18 mouse cellular contexts compared by ENCODE assay signal in genomic region chr7:45805941-45806340, GRCm38 (mm10). TPM values are rescaled to one million over a fixed set of nuclear protein-coding genes. Genes with fewer than 3 reads are reported as not detected.
A peak's percentile ranks its signal among the peaks of the same experiment; 100 is the strongest.
DNase-seq lines count a peak whose midpoint lies in the region; ATAC-seq and TF ChIP-seq lines count a peak whose summit lies in the region.
"Had no signal": no experiment of that assay in that cellular context is flagged by ENCODE, and none has a peak within 500 bp of the region (broad histone marks: within the 10 kb centered on the region; RNA-seq: fewer than 3 reads in every experiment).

No protein-coding gene starts in this region.

- no peak for DNase-seq in cerebellum, adult 2 months
- peak; percentile 88 for DNase-seq in midbrain, embryonic 11.5 days (ENCODE audit: low spot score, missing footprints)
- no peak for DNase-seq in midbrain, embryonic 10.5 days (ENCODE audit: low spot score)
- DNase-seq in midbrain, postnatal 0 days (ENCODE audit: low spot score): no peak
- no peak for DNase-seq in gastrocnemius, adult 18-20 months (ENCODE audit: low spot score)
- no peak for DNase-seq in layer of hippocampus, postnatal 14 days (ENCODE audit: low spot score in 2 of 2)
- DNase-seq: cerebellum, adult 11 months; heart, postnatal 4 days; kidney, adult 11 months; lung, postnatal 10 days had no signal

- peaks cover 36% of the 10 kb centered on the region for H3K36me3 ChIP-seq in midbrain, embryonic 11.5 days (ENCODE audit: control insufficient read depth, insufficient read depth, low read length)
- peaks cover 74% of the 10 kb centered on the region for H3K36me3 ChIP-seq in midbrain, embryonic 10.5 days
- peaks cover 73% of the 10 kb centered on the region for H3K36me3 ChIP-seq in hindbrain, embryonic 15.5 days
- peaks cover 78% of the 10 kb centered on the region for H3K36me3 ChIP-seq in midbrain, postnatal 0 days (ENCODE audit: insufficient read depth, low read length)

- no peaks in the 10 kb centered on the region for H3K9me3 ChIP-seq in midbrain, embryonic 11.5 days (ENCODE audit: control insufficient read depth, low read length)
- no peaks in the 10 kb centered on the region for H3K9me3 ChIP-seq in midbrain, embryonic 10.5 days (replicated peaks)
- H3K9me3 ChIP-seq in hindbrain, embryonic 15.5 days: no peaks in the 10 kb centered on the region
- H3K9me3 ChIP-seq in midbrain, postnatal 0 days (ENCODE audit: low read length): no peaks in the 10 kb centered on the region
- H3K9me3 ChIP-seq: G1E; limb, embryonic 12.5 days had no signal

- H3K4me3 ChIP-seq in cerebellum, adult 2 months (replicated peaks; ENCODE audit: insufficient read depth, low read depth, low read length): no peak overlapping the region
- H3K4me3 ChIP-seq in midbrain, embryonic 11.5 days (ENCODE audit: low read depth, low read length): no peak overlapping the region
- H3K4me3 ChIP-seq in midbrain, embryonic 10.5 days: no peak overlapping the region
- no peak overlapping the region for H3K4me3 ChIP-seq in hindbrain, embryonic 15.5 days
- H3K4me3 ChIP-seq in midbrain, postnatal 0 days (ENCODE audit: low read depth, low read length): no peak overlapping the region
- H3K4me3 ChIP-seq: limb, embryonic 12.5 days had no signal

- H3K9ac ChIP-seq in midbrain, embryonic 11.5 days (ENCODE audit: low read length): no peak overlapping the region
- no peak overlapping the region for H3K9ac ChIP-seq in hindbrain, embryonic 15.5 days
- no peak overlapping the region for H3K9ac ChIP-seq in midbrain, postnatal 0 days (replicated peaks; ENCODE audit: low read length, poor library complexity, severe bottlenecking)
- H3K9ac ChIP-seq: limb, embryonic 12.5 days; liver, embryonic 14.5 days had no signal

- 63% methylated on average over 5 of the region's 5 CpGs for WGBS in cerebellum, adult 2 months
- 73% methylated on average over 5 of the region's 5 CpGs for WGBS in midbrain, embryonic 11.5 days
- 60% methylated on average over 5 of the region's 5 CpGs for WGBS in midbrain, embryonic 10.5 days
- WGBS in hindbrain, embryonic 15.5 days: 68% methylated on average over 5 of the region's 5 CpGs
- WGBS in midbrain, postnatal 0 days: 64% methylated on average over 5 of the region's 5 CpGs

- H3K4me1 ChIP-seq in cerebellum, adult 2 months (ENCODE audit: control insufficient read depth, insufficient read depth, low read length): peaks cover 22% of the 10 kb centered on the region
- H3K4me1 ChIP-seq in midbrain, embryonic 11.5 days (ENCODE audit: control insufficient read depth, insufficient read depth, low read length): no peaks in the 10 kb centered on the region; the same call in 1 of the 2 replicates
- H3K4me1 ChIP-seq in midbrain, embryonic 10.5 days: peaks cover 22% of the 10 kb centered on the region
- peaks cover 14% of the 10 kb centered on the region for H3K4me1 ChIP-seq in hindbrain, embryonic 15.5 days (replicated peaks)
- no peaks in the 10 kb centered on the region for H3K4me1 ChIP-seq in midbrain, postnatal 0 days (ENCODE audit: insufficient read depth, low read length)

- H3K27ac ChIP-seq in cerebellum, adult 2 months (ENCODE audit: insufficient read depth, low read length): no peak overlapping the region
- H3K27ac ChIP-seq in midbrain, embryonic 11.5 days (ENCODE audit: low read depth, low read length): no peak overlapping the region
- H3K27ac ChIP-seq in midbrain, embryonic 10.5 days (replicated peaks): no peak overlapping the region
- H3K27ac ChIP-seq in hindbrain, embryonic 15.5 days (replicated peaks): 0 out of 2 replicates have a peak overlapping the region, but pooled peaks have one; percentile 6
- H3K27ac ChIP-seq in midbrain, postnatal 0 days (ENCODE audit: low read depth, low read length): 0 out of 2 replicates have a peak overlapping the region, but pooled peaks have one; percentile 51
- H3K27ac ChIP-seq: kidney, postnatal 0 days; limb, embryonic 12.5 days; liver, embryonic 14.5 days had no signal

- TF ChIP-seq POLR2A in cerebellum, adult 2 months (IDR thresholded peaks at IDR 0.05; ENCODE audit: borderline replicate concordance, insufficient read depth, low read length): 0 out of 2 replicates have a peak, but pooled peaks have one; percentile 1

- no peak overlapping the region for H3K4me2 ChIP-seq in midbrain, embryonic 11.5 days
- no peak overlapping the region for H3K4me2 ChIP-seq in hindbrain, embryonic 15.5 days
- no peak overlapping the region for H3K4me2 ChIP-seq in midbrain, postnatal 0 days (ENCODE audit: low read depth, low read length, poor library complexity, severe bottlenecking)
- H3K4me2 ChIP-seq: limb, embryonic 12.5 days had no signal

- TF ChIP-seq CTCF in cerebellum, adult 2 months (IDR thresholded peaks at IDR 0.05; ENCODE audit: borderline replicate concordance, insufficient read depth, low read depth, low read length): no peak
- no peak for TF ChIP-seq CTCF in midbrain, postnatal 0 days (IDR thresholded peaks at IDR 0.05)

- ATAC-seq in cerebellum, adult (ENCODE audit: insufficient number of reproducible peaks, low FRiP score, low TSS enrichment): no peak
- no peak for ATAC-seq in midbrain, embryonic 11.5 days (ENCODE audit: low FRiP score)
- ATAC-seq in hindbrain, embryonic 15.5 days (ENCODE audit: low FRiP score, low read depth): no peak
- ATAC-seq in midbrain, postnatal 0 days (ENCODE audit: low FRiP score): no peak
- ATAC-seq: CD4-positive, CD25-positive, alpha-beta regulatory T cell, adult 4 months had no signal

- no peaks in the 10 kb centered on the region for H3K27me3 ChIP-seq in cerebellum, adult 2 months (ENCODE audit: control insufficient read depth, insufficient read depth, low read length)
- no peaks in the 10 kb centered on the region for H3K27me3 ChIP-seq in midbrain, embryonic 11.5 days (ENCODE audit: control insufficient read depth, insufficient read depth, low read length)
- H3K27me3 ChIP-seq in midbrain, embryonic 10.5 days (ENCODE audit: low read depth, poor library complexity, severe bottlenecking): peaks cover 2% of the 10 kb centered on the region
- no peaks in the 10 kb centered on the region for H3K27me3 ChIP-seq in hindbrain, embryonic 15.5 days
- H3K27me3 ChIP-seq in midbrain, postnatal 0 days (ENCODE audit: insufficient read depth, low read length): no peaks in the 10 kb centered on the region
- H3K27me3 ChIP-seq: limb, embryonic 12.5 days had no signal

RNA-seq across cellular contexts. Expression of gene Cyth2, which starts 8.4 kb away (rescaled TPM):
- 112 and 116 TPM in 2 replicates for polyA plus RNA-seq in cerebellum, adult 2 months (2012; rRNA removed)
- polyA plus RNA-seq in midbrain, embryonic 11.5 days (2014; fragmentation: Nextera tagmentation; extraction: Ambion mirVana): 224 and 225 TPM in 2 replicates
- polyA plus RNA-seq in midbrain, embryonic 10.5 days (2016; fragmentation: Nextera tagmentation; extraction: Ambion mirVana): 153 and 183 TPM in 2 replicates
- 271 and 286 TPM in 2 replicates for polyA plus RNA-seq in hindbrain, embryonic 15.5 days (2015; fragmentation: Nextera tagmentation; extraction: Ambion mirVana)
- total RNA-seq in midbrain, postnatal 0 days (2014; rRNA removed): 210 and 223 TPM in 2 replicates
- polyA plus RNA-seq in midbrain, postnatal 0 days (2015; fragmentation: Nextera tagmentation; extraction: Ambion mirVana): 219 and 236 TPM in 2 replicates
- total RNA-seq in gastrocnemius, adult 18-20 months (2021): 10 to 100 TPM; 25.3 to 34.6 TPM
- 100 to 1,000 TPM; 174 to 179 TPM for total RNA-seq in layer of hippocampus, postnatal 14 days (2021)

RNA-seq across cellular contexts. Expression of gene Kcnj14, which starts 18.6 kb away (rescaled TPM):
- polyA plus RNA-seq in cerebellum, adult 2 months (2012; rRNA removed): 6.0 and 7.3 TPM in 2 replicates
- 0.69 and 0.75 TPM in 2 replicates for polyA plus RNA-seq in midbrain, embryonic 11.5 days (2014; fragmentation: Nextera tagmentation; extraction: Ambion mirVana)
- 0.65 and 0.72 TPM in 2 replicates for polyA plus RNA-seq in midbrain, embryonic 10.5 days (2016; fragmentation: Nextera tagmentation; extraction: Ambion mirVana)
- polyA plus RNA-seq in hindbrain, embryonic 15.5 days (2015; fragmentation: Nextera tagmentation; extraction: Ambion mirVana): 1.1 and 1.6 TPM in 2 replicates
- total RNA-seq in midbrain, postnatal 0 days (2014; rRNA removed): 0.71 and 2.1 TPM in 2 replicates
- 1.5 TPM in 2 replicates for polyA plus RNA-seq in midbrain, postnatal 0 days (2015; fragmentation: Nextera tagmentation; extraction: Ambion mirVana)
- total RNA-seq in gastrocnemius, adult 18-20 months (2021): under 1 TPM in 1 of 2 experiments, not detected in 1; 0.28 TPM
- total RNA-seq in layer of hippocampus, postnatal 14 days (2021): 1 to 10 TPM; 1.6 to 2.1 TPM
- polyA plus RNA-seq: CD4-positive, CD25-positive, alpha-beta regulatory T cell, adult 4 months had no signal

RNA-seq across cellular contexts. Expression of gene Sult2b1, which starts 21.5 kb away (rescaled TPM):
- polyA plus RNA-seq in cerebellum, adult 2 months (2012; rRNA removed): 10.6 and 10.8 TPM in 2 replicates
- 1.5 and 2.4 TPM in 2 replicates for polyA plus RNA-seq in midbrain, embryonic 11.5 days (2014; fragmentation: Nextera tagmentation; extraction: Ambion mirVana)
- polyA plus RNA-seq in midbrain, embryonic 10.5 days (2016; fragmentation: Nextera tagmentation; extraction: Ambion mirVana): 1.1 and 1.5 TPM in 2 replicates
- 6.3 TPM in 2 replicates for polyA plus RNA-seq in hindbrain, embryonic 15.5 days (2015; fragmentation: Nextera tagmentation; extraction: Ambion mirVana)
- 5.0 and 5.1 TPM in 2 replicates for total RNA-seq in midbrain, postnatal 0 days (2014; rRNA removed)
- polyA plus RNA-seq in midbrain, postnatal 0 days (2015; fragmentation: Nextera tagmentation; extraction: Ambion mirVana): 5.6 and 6.1 TPM in 2 replicates
- total RNA-seq in gastrocnemius, adult 18-20 months (2021): not detected
- total RNA-seq in layer of hippocampus, postnatal 14 days (2021): 10 to 100 TPM in 1 of 2 experiments, 1 to 10 TPM in 1; 8.7 to 12.0 TPM
- total RNA-seq: heart, postnatal 4 days had no signal
- polyA plus RNA-seq: G1E had no signal

RNA-seq across cellular contexts. Expression of gene Lmtk3, which starts 22.4 kb away (rescaled TPM):
- polyA plus RNA-seq in cerebellum, adult 2 months (2012; rRNA removed): 126 and 130 TPM in 2 replicates
- 4.6 and 4.8 TPM in 2 replicates for polyA plus RNA-seq in midbrain, embryonic 11.5 days (2014; fragmentation: Nextera tagmentation; extraction: Ambion mirVana)
- 2.3 and 3.3 TPM in 2 replicates for polyA plus RNA-seq in midbrain, embryonic 10.5 days (2016; fragmentation: Nextera tagmentation; extraction: Ambion mirVana)
- 20.1 and 24.8 TPM in 2 replicates for polyA plus RNA-seq in hindbrain, embryonic 15.5 days (2015; fragmentation: Nextera tagmentation; extraction: Ambion mirVana)
- 170 and 172 TPM in 2 replicates for total RNA-seq in midbrain, postnatal 0 days (2014; rRNA removed)
- polyA plus RNA-seq in midbrain, postnatal 0 days (2015; fragmentation: Nextera tagmentation; extraction: Ambion mirVana): 13.7 and 19.1 TPM in 2 replicates
- total RNA-seq in gastrocnemius, adult 18-20 months (2021): not detected
- 100 to 1,000 TPM; 290 to 306 TPM for total RNA-seq in layer of hippocampus, postnatal 14 days (2021)
- total RNA-seq: granulocyte monocyte progenitor cell, adult 5-6 weeks had no signal
- polyA plus RNA-seq: CD4-positive, CD25-positive, alpha-beta regulatory T cell, adult 4 months had no signal

RNA-seq across cellular contexts. Expression of gene Grwd1, which starts 24.8 kb away (rescaled TPM):
- polyA plus RNA-seq in cerebellum, adult 2 months (2012; rRNA removed): 14.9 and 15.5 TPM in 2 replicates
- 64.0 and 67.9 TPM in 2 replicates for polyA plus RNA-seq in midbrain, embryonic 11.5 days (2014; fragmentation: Nextera tagmentation; extraction: Ambion mirVana)
- polyA plus RNA-seq in midbrain, embryonic 10.5 days (2016; fragmentation: Nextera tagmentation; extraction: Ambion mirVana): 95.8 and 119 TPM in 2 replicates
- 41.8 and 43.1 TPM in 2 replicates for polyA plus RNA-seq in hindbrain, embryonic 15.5 days (2015; fragmentation: Nextera tagmentation; extraction: Ambion mirVana)
- total RNA-seq in midbrain, postnatal 0 days (2014; rRNA removed): 31.3 and 34.2 TPM in 2 replicates
- polyA plus RNA-seq in midbrain, postnatal 0 days (2015; fragmentation: Nextera tagmentation; extraction: Ambion mirVana): 48.7 and 52.9 TPM in 2 replicates
- 10 to 100 TPM; 13.4 to 14.3 TPM for total RNA-seq in gastrocnemius, adult 18-20 months (2021)
- total RNA-seq in layer of hippocampus, postnatal 14 days (2021): 10 to 100 TPM; 21.2 to 21.9 TPM

Comparison
In these comparisons a context has a peak if more than half of its experiments do, and no peak if none do; other contexts are left out.
1. H3K27ac ChIP-seq: peak in hindbrain, embryonic 15.5 days (single experiment) and midbrain, postnatal 0 days (single experiment); none in cerebellum, adult 2 months (single experiment), midbrain, embryonic 11.5 days (single experiment) and midbrain, embryonic 10.5 days (single experiment).